Mouse (Mus musculus) lung, adult 2 months (tissue): ENCODE results near the gene Avpr2.

ENCODE experiments used
- CTCF ChIP-seq: fragments of 200-500 bp; IDR thresholded peaks from 2 replicates; pipeline ENCODE4 v1.5.1; 2011; ENCODE audit warnings: mild to moderate bottlenecking, low read length, control low read depth; ENCODE audit not compliant: insufficient read depth
- POLR2A ChIP-seq: fragments of 200-500 bp; IDR thresholded peaks from 2 replicates; pipeline ENCODE4 v1.6.1; 2011; ENCODE audit warnings: low read depth, mild to moderate bottlenecking, control low read depth, low read length, borderline replicate concordance; ENCODE audit errors: extremely low read depth

- TF ChIP-seq POLR2A (no peak), CTCF (no peak)
These were observed 19.7 kb downstream of the Avpr2 start for GRCm38 (mm10) chrX:73911588-73911987.
